Mouse (Mus musculus): ENCODE data around the gene Sox2.

- TF ChIP-seq POLR2A (IDR thresholded peaks at IDR 0.05; ENCODE audit: borderline replicate concordance, low read depth, low read length) (no peak), CTCF (IDR thresholded peaks at IDR 0.05; ENCODE audit: low read depth, low read length) (no peak)
Observed at GRCm38 (mm10) chr3:34630736-34631135, 19.5 kb upstream of the Sox2 start.

Measured in bone marrow macrophage, adult 2 months (primary cell).